ENCODE assay signal across 39 mouse cellular contexts in the genomic region with DNA sequence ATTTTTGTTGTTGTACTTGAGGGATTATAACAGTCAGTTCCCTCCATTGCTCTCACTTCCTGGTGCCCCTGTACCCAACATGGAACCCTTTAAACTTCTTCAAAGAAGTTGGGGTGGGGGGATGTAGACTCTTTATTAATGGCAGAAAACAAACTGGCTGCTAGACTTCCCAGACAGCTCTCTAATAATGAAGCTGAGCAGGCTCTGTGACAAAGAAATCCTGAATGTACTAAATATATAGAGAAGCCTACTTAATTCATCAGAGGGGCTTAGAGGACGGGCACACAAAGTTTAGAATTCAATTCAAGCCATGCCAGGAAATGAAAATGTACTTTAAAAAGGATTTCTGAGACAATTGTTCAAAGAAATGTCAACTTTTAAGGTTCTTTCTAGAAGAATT. TPM values are rescaled to one million over a fixed set of nuclear protein-coding genes. Genes with fewer than 3 reads are reported as not detected.
DNase-seq lines count a peak whose midpoint lies in the region; ATAC-seq and TF ChIP-seq lines count a peak whose summit lies in the region.
"Had no signal": no experiment of that assay in that cellular context is flagged by ENCODE, and none has a peak within 500 bp of the region (broad histone marks: within the 10 kb centered on the region; RNA-seq: fewer than 3 reads in every experiment).

No protein-coding gene starts in this region.

- no peak for TF ChIP-seq CTCF in brain, embryonic 14.5 days (IDR thresholded peaks at IDR 0.05; ENCODE audit: borderline replicate concordance, extremely low read depth, insufficient read depth, insufficient read length)

- H3K4me2 ChIP-seq in forebrain, embryonic 11.5 days (ENCODE audit: low read depth, low read length, severe bottlenecking) = no peak overlapping the region
- no peak overlapping the region for H3K4me2 ChIP-seq in forebrain, embryonic 12.5 days
- H3K4me2 ChIP-seq in hindbrain, embryonic 16.5 days (ENCODE audit: low read length) = no peak overlapping the region
- H3K4me2 ChIP-seq in midbrain, embryonic 15.5 days = no peak overlapping the region
- H3K4me2 ChIP-seq: embryonic facial prominence, embryonic 15.5 days; heart, embryonic 12.5 days; neural tube, embryonic 12.5 days had no signal

- H3K4me1 ChIP-seq in forebrain, embryonic 11.5 days (replicated peaks; ENCODE audit: control insufficient read depth, insufficient read depth, low read length) = no peaks in the 10 kb centered on the region
- peaks cover 16% of the 10 kb centered on the region for H3K4me1 ChIP-seq in forebrain, embryonic 12.5 days
- peaks cover 8% of the 10 kb centered on the region for H3K4me1 ChIP-seq in hindbrain, embryonic 16.5 days (ENCODE audit: control insufficient read depth, insufficient read depth, low read depth, low read length)
- H3K4me1 ChIP-seq in hindbrain, embryonic 10.5 days (replicated peaks) = peaks cover 9% of the 10 kb centered on the region; the same call in 1 of the 2 replicates
- H3K4me1 ChIP-seq in midbrain, embryonic 15.5 days = peaks cover 21% of the 10 kb centered on the region
- H3K4me1 ChIP-seq: embryonic facial prominence, embryonic 10.5 days; embryonic facial prominence, embryonic 15.5 days; heart, embryonic 12.5 days; neural tube, embryonic 12.5 days had no signal

- ATAC-seq in forebrain, embryonic 11.5 days (replicated peaks; ENCODE audit: low FRiP score) = 0 out of 2 replicates have a peak, but pooled peaks have one; percentile 22
- ATAC-seq in forebrain, embryonic 12.5 days (ENCODE audit: low FRiP score) = no peak; the same call in 1 of the 2 replicates
- no peak for ATAC-seq in hindbrain, embryonic 16.5 days
- ATAC-seq in midbrain, embryonic 15.5 days (replicated peaks) = no peak
- ATAC-seq: activated CD4-positive, CD25-positive, alpha-beta regulatory T cell, adult 4 months had no signal

- H3K27ac ChIP-seq in forebrain, embryonic 11.5 days (ENCODE audit: low read depth, low read length) = no peak overlapping the region
- no peak overlapping the region for H3K27ac ChIP-seq in forebrain, embryonic 12.5 days
- peak overlapping the region; percentile 34; the same call in 1 of the 2 replicates for H3K27ac ChIP-seq in hindbrain, embryonic 16.5 days (ENCODE audit: low read depth, low read length)
- no peak overlapping the region for H3K27ac ChIP-seq in hindbrain, embryonic 10.5 days
- H3K27ac ChIP-seq in midbrain, embryonic 15.5 days = peak overlapping the region; percentile 48
- H3K27ac ChIP-seq: embryonic facial prominence, embryonic 10.5 days; embryonic facial prominence, embryonic 15.5 days; gastrocnemius, adult 2 months; heart, adult 2 months; kidney, postnatal 0 days; liver, embryonic 14.5 days; neural tube, embryonic 12.5 days had no signal

- TF ChIP-seq POLR2A in brain, embryonic 14.5 days (IDR thresholded peaks at IDR 0.05; ENCODE audit: borderline replicate concordance, extremely low read depth, insufficient read depth, insufficient read length, poor library complexity, severe bottlenecking) = no peak

- 29% methylated on average over 1 of the region's 1 CpGs for WGBS in forebrain, embryonic 11.5 days
- 15% methylated on average over 1 of the region's 1 CpGs for WGBS in forebrain, embryonic 12.5 days
- 45% methylated on average over 1 of the region's 1 CpGs for WGBS in hindbrain, embryonic 16.5 days
- WGBS in hindbrain, embryonic 10.5 days = 75% methylated on average over 1 of the region's 1 CpGs
- WGBS in midbrain, embryonic 15.5 days = 22% methylated on average over 1 of the region's 1 CpGs

- H3K9me3 ChIP-seq in forebrain, embryonic 11.5 days (ENCODE audit: control insufficient read depth, low read length) = no peaks in the 10 kb centered on the region
- H3K9me3 ChIP-seq in forebrain, embryonic 12.5 days = no peaks in the 10 kb centered on the region
- H3K9me3 ChIP-seq in hindbrain, embryonic 16.5 days (ENCODE audit: control insufficient read depth, low read length) = no peaks in the 10 kb centered on the region
- no peaks in the 10 kb centered on the region for H3K9me3 ChIP-seq in hindbrain, embryonic 10.5 days
- H3K9me3 ChIP-seq in midbrain, embryonic 15.5 days = no peaks in the 10 kb centered on the region
- H3K9me3 ChIP-seq: embryonic facial prominence, embryonic 10.5 days; embryonic facial prominence, embryonic 15.5 days; heart, embryonic 12.5 days; neural tube, embryonic 12.5 days had no signal

- H3K27me3 ChIP-seq in forebrain, embryonic 11.5 days (ENCODE audit: control insufficient read depth, insufficient read depth, low read length) = no peaks in the 10 kb centered on the region
- H3K27me3 ChIP-seq in forebrain, embryonic 12.5 days = no peaks in the 10 kb centered on the region
- H3K27me3 ChIP-seq in hindbrain, embryonic 16.5 days (replicated peaks; ENCODE audit: control insufficient read depth, insufficient read depth, low read length) = no peaks in the 10 kb centered on the region
- no peaks in the 10 kb centered on the region for H3K27me3 ChIP-seq in hindbrain, embryonic 10.5 days (ENCODE audit: insufficient read depth, poor library complexity, severe bottlenecking)
- H3K27me3 ChIP-seq in midbrain, embryonic 15.5 days (replicated peaks) = no peaks in the 10 kb centered on the region
- H3K27me3 ChIP-seq: CH12.LX; embryonic facial prominence, embryonic 15.5 days; heart, embryonic 12.5 days; neural tube, embryonic 12.5 days had no signal

- H3K4me3 ChIP-seq in forebrain, embryonic 11.5 days (ENCODE audit: low read depth, low read length) = no peak overlapping the region
- H3K4me3 ChIP-seq in forebrain, embryonic 12.5 days (replicated peaks) = no peak overlapping the region
- H3K4me3 ChIP-seq in hindbrain, embryonic 16.5 days (ENCODE audit: low read length) = no peak overlapping the region
- H3K4me3 ChIP-seq in hindbrain, embryonic 10.5 days = no peak overlapping the region
- no peak overlapping the region for H3K4me3 ChIP-seq in midbrain, embryonic 15.5 days
- H3K4me3 ChIP-seq: embryonic facial prominence, embryonic 10.5 days; embryonic facial prominence, embryonic 15.5 days; gastrocnemius, adult 2 months; heart, adult 2 months; heart, embryonic 12.5 days; neural tube, embryonic 12.5 days had no signal

- H3K9ac ChIP-seq in forebrain, embryonic 11.5 days (ENCODE audit: low read length) = no peak overlapping the region
- no peak overlapping the region for H3K9ac ChIP-seq in forebrain, embryonic 12.5 days
- no peak overlapping the region for H3K9ac ChIP-seq in hindbrain, embryonic 16.5 days (ENCODE audit: low read depth, low read length)
- no peak overlapping the region for H3K9ac ChIP-seq in midbrain, embryonic 15.5 days
- H3K9ac ChIP-seq: embryonic facial prominence, embryonic 15.5 days; heart, embryonic 12.5 days; liver, embryonic 14.5 days; neural tube, embryonic 12.5 days had no signal

- no peak for DNase-seq in forebrain, embryonic 11.5 days (ENCODE audit: low spot score)
- no peak for DNase-seq in hindbrain, embryonic 10.5 days (ENCODE audit: low spot score)
- peak; percentile 77 for DNase-seq in brain, embryonic 14.5 days (ENCODE audit: low read depth)
- no peak for DNase-seq in cerebellum, adult 9-11 months
- DNase-seq in frontal cortex, postnatal 14 days (ENCODE audit: low spot score in 2 of 2) = no peak
- DNase-seq: adrenal gland, adult 2 months; adrenal gland, postnatal 36 days; cerebellum, adult 2 months; cerebellum, postnatal 25 days; gastrocnemius, adult 2 months; heart, adult 2 months; heart, postnatal 4 days; kidney, adult 2 months; kidney, postnatal 4 days; liver; lung, adult 2 months; lung, postnatal 10 days; retina, postnatal 1 day; right cerebral cortex, postnatal 14 days; thymus, postnatal 14 days had no signal

- no peaks in the 10 kb centered on the region for H3K36me3 ChIP-seq in forebrain, embryonic 11.5 days (ENCODE audit: control insufficient read depth, insufficient read depth, low read length)
- no peaks in the 10 kb centered on the region for H3K36me3 ChIP-seq in forebrain, embryonic 12.5 days (replicated peaks)
- no peaks in the 10 kb centered on the region for H3K36me3 ChIP-seq in hindbrain, embryonic 16.5 days (ENCODE audit: control insufficient read depth, insufficient read depth, low read length)
- H3K36me3 ChIP-seq in hindbrain, embryonic 10.5 days = no peaks in the 10 kb centered on the region
- no peaks in the 10 kb centered on the region for H3K36me3 ChIP-seq in midbrain, embryonic 15.5 days (replicated peaks)
- H3K36me3 ChIP-seq: embryonic facial prominence, embryonic 10.5 days; embryonic facial prominence, embryonic 15.5 days; heart, embryonic 12.5 days; neural tube, embryonic 12.5 days had no signal

RNA-seq across cellular contexts. Expression of a gene that starts 48.7 kb away (rescaled TPM):
- polyA plus RNA-seq in forebrain, embryonic 11.5 days (2014; fragmentation: Nextera tagmentation; extraction: Ambion mirVana) = not detected in 2 replicates
- polyA plus RNA-seq in forebrain, embryonic 12.5 days (2016; fragmentation: Nextera tagmentation; extraction: Ambion mirVana) = not detected in 2 replicates
- not detected in 2 replicates for polyA plus RNA-seq in hindbrain, embryonic 16.5 days (2015; fragmentation: Nextera tagmentation; extraction: Ambion mirVana)
- not detected in 2 replicates for polyA plus RNA-seq in hindbrain, embryonic 10.5 days (2016; fragmentation: Nextera tagmentation; extraction: Ambion mirVana)
- not detected in 2 replicates for polyA plus RNA-seq in brain, embryonic 14.5 days (2012; rRNA removed)
- polyA plus RNA-seq in midbrain, embryonic 15.5 days (2015; fragmentation: Nextera tagmentation; extraction: Ambion mirVana) = not detected in 2 replicates
- polyA plus RNA-seq: activated CD4-positive, CD25-positive, alpha-beta regulatory T cell, adult 4 months; adrenal gland, adult 2 months; C2C12; cerebellum, adult 2 months; embryonic facial prominence, embryonic 10.5 days; embryonic facial prominence, embryonic 15.5 days; frontal cortex, adult 2 months; heart, adult 2 months; heart, embryonic 12.5 days; heart, postnatal 0 days; intestine, embryonic 14.5 days; kidney, adult 2 months; kidney, postnatal 0 days; limb, embryonic 11.5 days; liver, embryonic 14.5 days; lung, adult 2 months; neural tube, embryonic 12.5 days; small intestine, adult 2 months; stomach, embryonic 14.5 days; testis, adult 2 months had no signal

Comparison
In these comparisons a context has a peak if more than half of its experiments do, and no peak if none do; other contexts are left out.
1. H3K27ac ChIP-seq: peak in hindbrain, embryonic 16.5 days (single experiment) and midbrain, embryonic 15.5 days (single experiment); none in forebrain, embryonic 11.5 days (single experiment), forebrain, embryonic 12.5 days (single experiment) and hindbrain, embryonic 10.5 days (single experiment).